In the genomic region with DNA sequence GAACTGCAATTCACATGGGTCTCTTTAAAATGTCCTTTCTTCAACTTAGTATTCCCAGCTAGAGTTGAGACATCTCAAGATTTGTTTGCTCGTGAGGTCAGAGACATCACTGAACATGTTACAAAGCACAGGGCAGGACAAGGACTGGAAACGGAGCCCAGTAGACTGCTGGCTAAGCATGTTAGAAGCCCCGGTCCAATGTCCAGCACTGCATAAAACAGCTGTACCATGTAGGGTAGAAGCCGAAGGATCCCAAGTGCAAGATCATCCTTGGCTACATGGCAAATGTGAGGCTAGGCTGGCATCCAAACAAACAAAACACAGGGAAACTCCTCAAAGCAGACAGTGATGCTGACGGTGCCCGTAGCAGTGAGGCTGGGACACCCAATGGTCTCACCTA, we compare ENCODE assay signal across 25 mouse cellular contexts. TPM values are rescaled to one million over a fixed set of nuclear protein-coding genes. Genes with fewer than 3 reads are reported as not detected.
DNase-seq lines count a peak whose midpoint lies in the region; ATAC-seq and TF ChIP-seq lines count a peak whose summit lies in the region.
"Had no signal": no experiment of that assay in that cellular context is flagged by ENCODE, and none has a peak within 500 bp of the region (broad histone marks: within the 10 kb centered on the region; RNA-seq: fewer than 3 reads in every experiment).

No protein-coding gene starts in this region.

- no peaks in the 10 kb centered on the region for H3K27me3 ChIP-seq in kidney, adult 2 months (replicated peaks; ENCODE audit: control insufficient read depth, insufficient read depth, low read length)
- no peaks in the 10 kb centered on the region for H3K27me3 ChIP-seq in kidney, embryonic 16.5 days (ENCODE audit: insufficient read depth, low read length)
- no peaks in the 10 kb centered on the region for H3K27me3 ChIP-seq in kidney, embryonic 14.5 days (ENCODE audit: control insufficient read depth, insufficient read depth, low read length)
- H3K27me3 ChIP-seq: embryonic facial prominence, embryonic 13.5 days; embryonic facial prominence, embryonic 15.5 days; forebrain, embryonic 12.5 days had no signal

- no peaks in the 10 kb centered on the region for H3K36me3 ChIP-seq in kidney, adult 2 months (ENCODE audit: control insufficient read depth, insufficient read depth, low read length)
- H3K36me3 ChIP-seq in kidney, embryonic 16.5 days (ENCODE audit: insufficient read depth, low read length): no peaks in the 10 kb centered on the region
- no peaks in the 10 kb centered on the region for H3K36me3 ChIP-seq in kidney, embryonic 14.5 days (ENCODE audit: control insufficient read depth, insufficient read depth, low read length)
- H3K36me3 ChIP-seq: embryonic facial prominence, embryonic 13.5 days; embryonic facial prominence, embryonic 15.5 days; forebrain, embryonic 10.5 days; forebrain, embryonic 12.5 days had no signal

- no peak for TF ChIP-seq POLR2A in kidney, adult 2 months (IDR thresholded peaks at IDR 0.05; ENCODE audit: low read depth, low read length)

- H3K4me3 ChIP-seq in kidney, adult 2 months (ENCODE audit: insufficient read depth, low read depth, low read length): no peak overlapping the region
- no peak overlapping the region for H3K4me3 ChIP-seq in kidney, embryonic 16.5 days (ENCODE audit: low read length)
- no peak overlapping the region for H3K4me3 ChIP-seq in kidney, embryonic 14.5 days (ENCODE audit: low read length)
- H3K4me3 ChIP-seq: embryonic facial prominence, embryonic 13.5 days; embryonic facial prominence, embryonic 15.5 days; erythroblast, embryonic 14.5 days; forebrain, embryonic 10.5 days; forebrain, embryonic 12.5 days had no signal

- DNase-seq in kidney, adult 2 months: peak; percentile 60
- no peak for DNase-seq in kidney, postnatal 10 days
- peak; percentile 40 for DNase-seq in kidney, adult 9 months
- peak; percentile 48 to 63 for DNase-seq in kidney, postnatal 36 days
- DNase-seq: adrenal gland, adult 2 months; adrenal gland, postnatal 10 days; adrenal gland, postnatal 25 days; cerebellum, adult 11 months; cerebellum, adult 18-20 months; cerebellum, adult 8-10 months; cerebellum, adult 9-11 months; cerebellum, postnatal 14 days; cerebellum, postnatal 36 days; embryo, embryonic 11 days had no signal

- peaks cover 2% of the 10 kb centered on the region; the same call in 1 of the 2 replicates for H3K4me1 ChIP-seq in kidney, adult 2 months (ENCODE audit: control insufficient read depth, insufficient read depth, low read length)
- H3K4me1 ChIP-seq in kidney, embryonic 16.5 days (ENCODE audit: insufficient read depth, low read length): peaks cover 18% of the 10 kb centered on the region; the same call in 1 of the 2 replicates
- H3K4me1 ChIP-seq in kidney, embryonic 14.5 days (ENCODE audit: control insufficient read depth, insufficient read depth, low read length): peaks cover 9% of the 10 kb centered on the region

- TF ChIP-seq CTCF in kidney, adult 2 months (conservative IDR thresholded peaks at IDR 0.05; ENCODE audit: insufficient read depth, insufficient read length, low read depth, low read length): no peak

- no peak overlapping the region for H3K4me2 ChIP-seq in kidney, embryonic 16.5 days (replicated peaks; ENCODE audit: low read depth, low read length)
- H3K4me2 ChIP-seq in kidney, embryonic 14.5 days (replicated peaks; ENCODE audit: low read depth, low read length): no peak overlapping the region
- H3K4me2 ChIP-seq: embryonic facial prominence, embryonic 13.5 days; embryonic facial prominence, embryonic 15.5 days; forebrain, embryonic 12.5 days had no signal

- WGBS in kidney, adult 2 months: 66% methylated on average over 6 of the region's 6 CpGs
- 83% methylated on average over 6 of the region's 6 CpGs for WGBS in kidney, embryonic 16.5 days
- 82% methylated on average over 6 of the region's 6 CpGs for WGBS in kidney, embryonic 14.5 days

- H3K9me3 ChIP-seq in kidney, embryonic 16.5 days (ENCODE audit: low read length): no peaks in the 10 kb centered on the region
- no peaks in the 10 kb centered on the region for H3K9me3 ChIP-seq in kidney, embryonic 14.5 days (ENCODE audit: control insufficient read depth, low read length)
- H3K9me3 ChIP-seq: embryonic facial prominence, embryonic 13.5 days; embryonic facial prominence, embryonic 15.5 days; forebrain, embryonic 10.5 days; forebrain, embryonic 12.5 days had no signal

- H3K9ac ChIP-seq in kidney, embryonic 16.5 days (replicated peaks; ENCODE audit: low read length): no peak overlapping the region
- H3K9ac ChIP-seq in kidney, embryonic 14.5 days (ENCODE audit: low read depth, low read length): no peak overlapping the region
- H3K9ac ChIP-seq: embryonic facial prominence, embryonic 13.5 days; embryonic facial prominence, embryonic 15.5 days; forebrain, embryonic 12.5 days had no signal

- no peak for ATAC-seq in kidney, embryonic 16.5 days (ENCODE audit: low FRiP score, low TSS enrichment)
- ATAC-seq in kidney, embryonic 14.5 days (ENCODE audit: low FRiP score, low TSS enrichment): no peak
- ATAC-seq: forebrain, embryonic 14.5 days had no signal

- H3K27ac ChIP-seq in kidney, adult 2 months (ENCODE audit: insufficient read depth, low read depth, low read length): no peak overlapping the region
- no peak overlapping the region for H3K27ac ChIP-seq in kidney, embryonic 16.5 days (ENCODE audit: low read length)
- H3K27ac ChIP-seq in kidney, embryonic 14.5 days (ENCODE audit: low read depth, low read length): no peak overlapping the region
- H3K27ac ChIP-seq: embryonic facial prominence, embryonic 13.5 days; embryonic facial prominence, embryonic 15.5 days; forebrain, embryonic 10.5 days; forebrain, embryonic 12.5 days had no signal

RNA-seq across cellular contexts. Expression of a gene that starts 5.6 kb away (rescaled TPM):
- polyA plus RNA-seq in kidney, adult 2 months (2012; rRNA removed): not detected in 2 replicates
- not detected in 2 replicates for polyA plus RNA-seq in kidney, embryonic 16.5 days (2015; fragmentation: Nextera tagmentation; extraction: Ambion mirVana)
- not detected in 2 replicates for polyA plus RNA-seq in kidney, embryonic 14.5 days (2014; fragmentation: Nextera tagmentation; extraction: Ambion mirVana)
- polyA plus RNA-seq: adrenal gland, adult 2 months; brain, embryonic 14.5 days; C2C12; embryonic facial prominence, embryonic 11.5 days; embryonic facial prominence, embryonic 13.5 days; embryonic facial prominence, embryonic 15.5 days; erythroblast, embryonic 14.5 days; forebrain, embryonic 10.5 days; forebrain, embryonic 12.5 days; forebrain, embryonic 14.5 days had no signal

RNA-seq across cellular contexts. Expression of a gene that starts 30.0 kb away (rescaled TPM):
- 41.0 and 46.5 TPM in 2 replicates for polyA plus RNA-seq in kidney, adult 2 months (2012; rRNA removed)
- polyA plus RNA-seq in kidney, embryonic 16.5 days (2015; fragmentation: Nextera tagmentation; extraction: Ambion mirVana): 174 and 175 TPM in 2 replicates
- polyA plus RNA-seq in kidney, embryonic 14.5 days (2014; fragmentation: Nextera tagmentation; extraction: Ambion mirVana): 65.2 and 121 TPM in 2 replicates
